Mouse (Mus musculus) lung, postnatal 36 days (tissue): ENCODE measurements at regions not wholly inside any gene's neighbourhood (a gene's known extent, or its start where the extent isn't known, plus 50 kb on each side); places are given as distances from the start of the nearest gene placed in this dataset.

Source experiments
- DNase-seq: peaks from one replicate; pipeline ENCODE4 v3.0.0; 2022; ENCODE audit warnings: mixed read lengths

GRCm38 (mm10) chr15:49043035-49043434, 4841.7 kb upstream of the Gm7489 start:
- no peak for DNase-seq

GRCm38 (mm10) chr15:49065069-49065468, 4819.6 kb upstream of the Gm7489 start:
- DNase-seq: no peak

GRCm38 (mm10) chr15:49065875-49066274, 4818.8 kb upstream of the Gm7489 start:
- peak; percentile 90 for DNase-seq

- DNase-seq: no peak
Observed at GRCm38 (mm10) chr15:49066367-49066766, 4818.3 kb upstream of the Gm7489 start.
